Mouse (Mus musculus) cerebellum, postnatal 36 days (tissue): ENCODE data around the gene Ankmy2.

ENCODE experiments used
- DNase-seq, 2 experiments: peaks; one replicate each; pipeline ENCODE4 v3.0.0; 2021 to 2022; ENCODE audit warnings: mixed read lengths in 2 of 2

Ankmy2 gene

GRCm38 (mm10) chr12:36156637-36157303 is at the start of gene Ankmy2:
TSS of gene Ankmy2 (plus strand) at chr12:36157114.
- peak; percentile 82 to 90 for DNase-seq

DNA sequence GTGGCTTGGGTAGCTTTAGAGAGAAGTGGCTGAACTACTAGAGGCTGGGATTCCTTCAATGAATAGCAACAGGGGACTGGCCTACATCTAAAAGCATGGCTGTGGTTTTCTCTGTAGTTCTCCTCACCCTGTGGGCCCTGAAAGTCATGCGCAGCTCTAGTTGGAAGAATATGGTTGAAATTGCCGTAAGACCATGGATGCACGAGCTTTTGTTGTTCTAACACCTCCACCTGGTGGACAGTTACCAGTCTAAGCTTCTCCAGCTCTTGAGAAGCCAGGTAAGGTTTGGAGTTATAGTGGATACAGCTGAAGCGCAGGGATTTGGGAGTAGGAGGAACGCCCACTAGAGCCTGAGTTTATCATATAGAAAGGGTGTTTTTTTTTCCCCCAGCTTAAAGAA is 48.5 kb upstream of the Ankmy2 start:
- DNase-seq = no peak

DNA sequence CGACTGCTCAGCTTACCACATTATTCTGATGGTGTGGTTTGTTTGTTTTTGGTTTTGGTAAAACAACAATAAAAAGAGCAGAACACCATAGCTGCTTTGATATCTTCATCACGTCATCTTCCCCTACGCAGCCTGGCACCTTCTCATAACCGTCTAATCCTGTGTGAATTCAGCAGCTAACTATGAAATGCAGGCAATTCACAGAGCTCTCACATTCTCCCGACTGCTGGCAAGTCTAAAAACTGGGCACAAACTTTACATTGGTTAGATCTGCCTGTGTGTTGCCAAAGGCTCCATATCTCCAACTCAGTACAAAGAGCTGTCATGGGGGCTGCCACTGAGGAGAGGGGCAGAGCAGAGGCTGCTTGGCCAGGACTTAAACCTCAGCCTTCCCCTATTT is 46.5 kb upstream of the Ankmy2 start:
- no peak for DNase-seq

DNA sequence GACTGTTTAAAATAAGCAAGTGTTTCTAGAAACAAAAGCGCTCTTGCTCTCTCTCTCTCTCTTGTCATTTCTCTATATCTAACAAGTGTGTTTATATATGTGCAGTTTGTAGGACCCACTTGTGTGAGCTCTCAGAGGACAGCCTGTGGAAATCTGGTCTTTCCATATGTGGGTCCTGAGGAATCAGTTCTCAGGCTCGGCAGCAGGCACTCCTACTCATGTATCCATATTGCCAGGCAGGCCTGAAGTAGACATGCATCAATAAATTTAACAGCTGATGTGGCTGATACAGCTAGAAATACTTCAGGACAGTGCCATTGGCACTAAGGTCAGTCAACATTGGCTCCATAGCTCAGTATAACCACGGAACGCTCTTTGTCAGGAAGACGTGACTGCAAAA is 45.8 kb upstream of the Ankmy2 start:
- DNase-seq = no peak

GRCm38 (mm10) chr12:36112081-36112480 is 44.8 kb upstream of the Ankmy2 start:
- no peak for DNase-seq

GRCm38 (mm10) chr12:36117161-36117560 is 39.8 kb upstream of the Ankmy2 start:
- no peak for DNase-seq

DNA sequence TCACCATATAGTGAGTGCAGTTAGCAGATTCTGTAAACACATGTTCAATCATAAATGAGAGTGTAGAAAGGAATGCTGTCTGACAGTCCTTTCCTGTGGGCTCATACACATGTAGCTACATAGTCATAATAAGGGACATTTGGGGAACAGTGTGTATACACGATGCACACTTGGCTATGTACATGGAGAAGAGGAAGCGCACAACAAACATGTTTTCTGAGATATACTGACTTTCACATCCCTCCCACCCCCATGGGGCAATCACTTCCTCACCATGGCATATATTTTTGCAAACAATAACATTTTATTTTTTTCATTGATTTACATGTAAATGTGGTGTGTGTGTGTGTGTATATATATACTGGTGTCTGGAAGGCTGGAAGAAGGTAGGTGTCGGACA is 37.7 kb upstream of the Ankmy2 start:
- DNase-seq = no peak

- no peak for DNase-seq
These were observed 30.9 kb upstream of the Ankmy2 start for GRCm38 (mm10) chr12:36126049-36126448.

DNA sequence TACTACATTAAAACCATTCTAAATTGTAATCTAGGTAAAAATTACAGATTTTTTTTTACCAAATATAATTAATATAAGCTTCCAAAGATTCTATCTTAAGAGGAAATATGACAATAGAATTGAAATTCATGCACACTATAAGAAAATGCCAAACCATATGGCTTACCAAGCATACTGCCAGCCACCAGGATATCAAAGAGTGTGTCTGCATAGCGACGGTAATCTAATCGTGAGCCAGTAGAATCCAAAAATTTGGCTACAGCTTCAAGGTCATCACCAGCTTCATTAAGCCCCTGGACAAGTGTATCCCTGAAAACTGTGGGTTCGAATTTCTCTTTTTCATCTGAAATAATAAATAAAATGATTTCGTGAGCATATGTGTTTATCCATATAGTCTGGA is 27.1 kb upstream of the Ankmy2 start:
- peak; percentile 20 to 26 for DNase-seq

DNA sequence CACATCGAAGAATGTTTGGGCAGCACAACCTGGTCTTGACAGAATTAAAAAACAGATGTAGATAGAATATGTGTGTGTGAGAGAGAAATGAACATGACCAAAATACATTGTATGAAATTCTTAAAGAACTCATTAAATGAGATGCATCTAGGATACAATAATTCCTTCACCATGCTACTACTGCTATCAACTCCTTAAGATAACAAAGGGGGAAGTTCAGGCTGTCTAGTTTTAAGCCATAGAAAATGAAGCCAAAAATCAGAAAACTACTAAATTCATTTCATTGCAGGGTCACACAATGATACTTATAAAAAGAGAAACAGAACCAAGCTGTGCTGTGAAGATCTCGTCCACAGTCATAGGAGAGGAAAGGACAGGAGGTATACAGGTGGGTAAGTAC is 24.7 kb upstream of the Ankmy2 start:
- no peak for DNase-seq

GRCm38 (mm10) chr12:36132668-36133067 is 24.2 kb upstream of the Ankmy2 start:
- no peak for DNase-seq

- no peak for DNase-seq
These were observed 23.4 kb upstream of the Ankmy2 start for GRCm38 (mm10) chr12:36133547-36133946.

- DNase-seq = no peak
These were observed 22.8 kb upstream of the Ankmy2 start for GRCm38 (mm10) chr12:36134111-36134510.

GRCm38 (mm10) chr12:36135409-36135808 is 21.5 kb upstream of the Ankmy2 start:
- no peak for DNase-seq

DNA sequence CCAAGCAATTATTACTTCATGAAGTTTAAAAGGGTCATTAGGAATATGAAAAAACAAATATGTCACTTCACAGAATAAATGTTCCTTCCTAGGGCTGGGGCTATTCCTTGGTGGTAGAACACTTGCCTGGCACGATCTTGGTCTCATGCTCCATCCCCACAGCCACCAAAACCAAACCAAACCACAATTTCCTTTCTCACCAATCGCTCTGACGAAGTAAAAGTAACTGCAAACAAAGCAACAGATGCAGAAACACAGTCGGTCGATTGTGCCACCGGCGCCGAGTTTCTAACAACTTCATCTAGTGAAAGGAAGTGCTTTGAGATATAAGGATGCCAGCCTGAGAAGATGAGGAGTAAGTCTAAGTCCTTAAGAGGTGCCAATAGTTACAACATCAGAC is 20.6 kb upstream of the Ankmy2 start:
- no peak for DNase-seq

GRCm38 (mm10) chr12:36137192-36137591 is 19.7 kb upstream of the Ankmy2 start:
- no peak for DNase-seq

DNA sequence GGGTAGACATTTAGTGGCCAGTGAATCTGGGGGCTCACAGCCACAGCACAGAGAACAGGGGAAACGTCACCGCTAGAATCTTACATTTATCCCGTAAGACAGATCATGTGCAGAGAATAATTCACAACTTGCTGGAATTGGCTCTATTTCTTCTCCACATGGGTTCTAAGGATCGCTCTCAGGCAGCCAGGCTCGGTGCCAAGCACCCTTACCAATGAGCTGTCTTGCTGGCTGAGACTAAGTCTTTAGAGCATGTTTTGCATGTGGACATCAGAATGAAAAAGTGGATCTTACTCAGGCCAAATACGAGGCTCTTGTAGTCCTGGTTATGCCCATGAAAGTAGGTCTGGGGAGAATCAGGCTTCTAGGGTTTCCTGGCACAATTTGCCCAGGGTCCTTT is 16.5 kb upstream of the Ankmy2 start:
- peak in 1 of 2 experiments; percentile 12 for DNase-seq

DNA sequence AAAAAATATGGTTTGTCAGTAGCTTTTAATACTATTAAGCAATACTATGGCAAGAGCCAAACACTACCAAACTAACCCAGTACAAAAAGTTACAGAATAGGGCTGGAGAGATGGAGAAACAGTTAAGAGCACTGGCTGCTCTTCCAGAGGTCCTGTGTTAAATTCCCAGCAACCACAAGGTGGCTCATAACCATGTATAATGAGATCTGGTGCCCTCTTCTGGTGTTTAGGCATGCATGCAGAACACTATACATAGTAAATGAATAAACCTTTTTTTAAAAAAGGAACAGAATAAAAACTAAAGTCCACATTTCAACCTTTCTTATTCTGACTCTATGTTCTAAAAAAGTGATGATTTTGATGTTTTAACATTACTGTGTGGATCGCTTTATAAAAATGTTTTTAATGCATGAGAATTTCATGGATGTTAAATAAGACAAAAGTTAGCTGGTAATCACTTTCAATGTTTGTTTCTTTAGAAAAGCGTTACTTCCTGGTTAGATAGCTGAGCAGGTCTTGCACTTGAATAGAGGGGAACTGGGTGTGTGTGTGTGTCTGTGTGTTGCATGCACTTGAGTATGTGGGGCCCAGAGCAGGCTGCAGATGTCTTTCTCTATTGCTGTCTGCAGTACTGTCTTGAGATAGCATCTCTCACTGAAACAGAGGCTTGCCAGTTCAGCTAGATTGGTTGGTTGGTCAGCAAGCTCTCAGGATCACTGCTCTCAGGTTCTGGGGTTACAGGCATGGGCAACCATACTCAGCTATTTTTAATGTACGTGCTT is 10.5 kb upstream of the Ankmy2 start:
- DNase-seq = no peak

- DNase-seq = peak; percentile 24 to 61
These were observed 6.6 kb upstream of the Ankmy2 start for GRCm38 (mm10) chr12:36150265-36150664.

- DNase-seq = no peak
These were observed 6.2 kb upstream of the Ankmy2 start for GRCm38 (mm10) chr12:36150737-36151136.

GRCm38 (mm10) chr12:36155141-36155641 is 1.7 kb upstream of the Ankmy2 start:
- DNase-seq = peak; percentile 25 to 26

DNA sequence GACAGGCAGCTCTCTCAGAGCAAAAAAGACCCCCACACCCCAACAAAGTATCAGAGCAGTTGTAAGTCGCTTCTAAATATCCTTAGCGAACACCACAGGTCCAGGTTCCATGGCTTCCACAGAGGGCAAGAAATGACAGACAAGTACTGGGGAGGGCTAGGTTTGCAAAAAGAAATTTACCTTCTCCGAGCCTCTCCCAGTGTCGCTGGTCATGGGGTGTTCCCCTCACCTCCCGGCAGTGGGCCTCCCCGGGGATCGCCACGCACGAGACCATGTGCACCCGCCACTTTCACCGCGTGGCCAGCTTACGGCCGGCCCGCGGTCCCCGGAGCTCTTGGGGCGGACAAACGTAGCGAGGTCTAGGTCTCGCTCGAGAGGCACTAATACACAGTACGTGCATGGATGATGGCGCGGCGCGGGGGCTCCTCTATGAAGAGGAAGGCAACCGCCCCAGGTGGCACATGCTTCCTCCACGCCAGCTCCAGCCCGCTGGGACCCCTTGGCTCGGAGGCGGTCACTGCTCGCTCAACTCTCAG is 745 bp upstream of the Ankmy2 start:
- DNase-seq = no peak

DNA sequence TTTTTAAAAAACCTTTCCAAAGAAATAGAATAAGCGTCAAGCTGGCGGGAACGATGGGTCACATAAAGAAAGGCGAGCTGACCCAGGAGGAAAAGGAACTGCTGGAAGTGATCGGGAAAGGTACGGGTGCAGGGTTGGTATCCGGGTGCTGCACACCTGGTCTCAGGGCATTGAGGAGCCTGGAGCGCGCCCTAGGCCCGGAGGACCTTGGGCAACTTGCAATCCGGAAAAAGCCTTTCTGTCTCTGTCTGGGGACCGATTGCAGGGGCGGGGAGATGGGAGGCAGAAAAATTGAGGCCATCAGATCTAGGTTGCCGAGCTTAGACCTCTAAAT is 357 bp downstream of the Ankmy2 start:
- DNase-seq = no peak

DNA sequence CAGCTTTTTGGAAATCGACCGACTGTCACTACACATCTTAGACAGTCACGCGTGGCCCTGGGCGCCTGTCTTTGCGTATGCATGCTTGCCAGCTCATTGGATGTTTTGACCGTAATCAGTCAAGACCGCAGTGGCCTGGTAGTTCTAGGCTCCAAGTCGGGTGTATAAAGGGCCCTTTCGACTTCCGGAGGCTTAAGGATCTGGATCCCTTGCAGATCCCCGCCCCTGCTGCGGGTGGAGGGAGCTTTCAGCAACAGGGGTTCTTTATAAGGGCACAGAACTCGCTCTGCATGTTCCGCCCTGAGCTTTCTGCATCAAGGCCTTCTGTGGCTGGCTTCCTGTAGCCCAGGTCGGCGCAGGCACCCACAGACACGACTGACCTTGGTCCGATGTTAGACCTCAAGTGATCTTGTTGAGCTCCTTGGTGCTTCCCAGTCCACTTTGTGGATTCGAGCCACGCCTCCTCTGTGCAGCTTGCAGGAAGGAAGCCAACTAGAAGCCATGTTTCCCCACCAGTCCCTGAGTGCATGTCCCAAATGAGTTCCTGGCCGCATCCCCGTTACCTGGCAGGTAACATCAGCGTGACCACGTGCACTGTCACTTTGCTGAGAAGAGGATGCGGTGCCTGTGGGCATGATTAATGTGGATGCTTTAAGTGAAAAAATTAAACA is 859 bp downstream of the Ankmy2 start, which contains the start of gene Bzw2:
TSS of gene Bzw2 (minus strand) at position 443 of the 671 bp plus-strand sequence.
- peak; percentile 40 to 54 for DNase-seq
